ENCODE assay signal across 8 mouse cellular contexts in genomic region chr16:44173155-44173941, GRCm38 (mm10). TPM values are rescaled to one million over a fixed set of nuclear protein-coding genes. Genes with fewer than 3 reads are reported as not detected.
DNase-seq lines count a peak whose midpoint lies in the region; ATAC-seq and TF ChIP-seq lines count a peak whose summit lies in the region.

Gene Usf3 (plus strand): TSS chr16:44173246.

- peak within 1 kb of the TSS; percentile 79 for H3K27ac ChIP-seq in cortical plate, adult 2 months (ENCODE audit: insufficient read depth, low read length)
- H3K27ac ChIP-seq in intestine, embryonic 14.5 days (ENCODE audit: low read depth): peak within 1 kb of the TSS; percentile 90

- WGBS in intestine, embryonic 14.5 days: 0% methylated on average over 33 of the region's 77 CpGs

- H3K4me3 ChIP-seq in cortical plate, adult 2 months (ENCODE audit: insufficient read depth, low read length): peak within 1 kb of the TSS; percentile 82
- H3K4me3 ChIP-seq in intestine, embryonic 14.5 days (ENCODE audit: low read depth, low read length): peak within 1 kb of the TSS; percentile 68

- intact Hi-C loops in gastrocnemius, postnatal 36 days (cut with DNase I): loop anchor here (2.0 kb wide), 2 partner anchors 33 to 65 kb away; no protein-coding TSS in a partner anchor
- intact Hi-C loops in left cerebral cortex, postnatal 25 days (cut with DNase I): loop anchor here (2.0 to 5.0 kb wide), 3 partner anchors 35 to 189 kb away; partner anchors contain the start of genes Atp6v1a, Naa50 and Spice1

- no peaks in the 10 kb centered on the region for H3K9me3 ChIP-seq in intestine, embryonic 14.5 days (ENCODE audit: control insufficient read depth, low read length)

- H3K9ac ChIP-seq in intestine, embryonic 14.5 days (ENCODE audit: low read length): peak within 1 kb of the TSS; percentile 87

- no peaks in the 10 kb centered on the region for H3K36me3 ChIP-seq in intestine, embryonic 14.5 days (ENCODE audit: control insufficient read depth, insufficient read depth, low read length)

- TF ChIP-seq CTCF in cortical plate, adult 2 months (IDR thresholded peaks at IDR 0.05; ENCODE audit: extremely low read depth, insufficient read depth, low read length): no peak

- no peaks in the 10 kb centered on the region for H3K27me3 ChIP-seq in intestine, embryonic 14.5 days (replicated peaks; ENCODE audit: control insufficient read depth, insufficient read depth, low read length)

- peaks cover 3% of the 10 kb centered on the region; the same call in 1 of the 2 replicates for H3K4me1 ChIP-seq in cortical plate, adult 2 months (ENCODE audit: control insufficient read depth, insufficient read depth, low read length)
- peaks cover 12% of the 10 kb centered on the region for H3K4me1 ChIP-seq in intestine, embryonic 14.5 days (replicated peaks; ENCODE audit: control insufficient read depth, insufficient read depth, low read length)

- DNase-seq in embryo, embryonic 10 days (ENCODE audit: low spot score): peak; percentile 35
- DNase-seq in embryo, embryonic 11 days: no peak
- peak; percentile 47 to 62 for DNase-seq in gastrocnemius, postnatal 36 days
- peak; percentile 91 for DNase-seq in intestine, embryonic 14.5 days (ENCODE audit: low spot score)
- peak; percentile 28 to 49 for DNase-seq in left cerebral cortex, postnatal 25 days (ENCODE audit: low spot score in 2 of 2)
- peak; percentile 34 for DNase-seq in skeletal muscle tissue, adult 2 months (ENCODE audit: low read depth, low spot score)

- peak; percentile 70 for ATAC-seq in intestine, embryonic 14.5 days (replicated peaks; ENCODE audit: low FRiP score, low TSS enrichment, low read depth)
- peak; percentile 13 for ATAC-seq in megakaryocyte progenitor cell, adult 5-6 weeks (replicated peaks; ENCODE audit: poor library complexity)

- no peak for TF ChIP-seq POLR2A in cortical plate, adult 2 months (IDR thresholded peaks at IDR 0.05; ENCODE audit: extremely low read depth, insufficient read depth, low read length)

- H3K4me2 ChIP-seq in intestine, embryonic 14.5 days (ENCODE audit: low read length): peak within 1 kb of the TSS; percentile 76

RNA-seq across cellular contexts. Expression of gene Usf3, which starts in this region (rescaled TPM):
- polyA plus RNA-seq in cortical plate, adult 2 months (2012; rRNA removed): 14.2 and 15.0 TPM in 2 replicates
- total RNA-seq in gastrocnemius, postnatal 36 days (2021): 10 to 100 TPM; 33.2 to 35.6 TPM
- polyA plus RNA-seq in intestine, embryonic 14.5 days (2014; fragmentation: Nextera tagmentation; extraction: Ambion mirVana): 4.6 and 5.0 TPM in 2 replicates
- total RNA-seq in left cerebral cortex, postnatal 25 days (2021): 10 to 100 TPM; 37.5 to 38.4 TPM
- 26.5 and 30.7 TPM in 2 replicates for total RNA-seq in megakaryocyte progenitor cell, adult 5-6 weeks (2015)
- 9.4 and 10.0 TPM in 2 replicates for total RNA-seq in megakaryocyte progenitor cell, adult 5-6 weeks (2017)
